Mouse (Mus musculus) small intestine, adult 2 months (tissue): ENCODE data around the gene BC004004. TPM values are rescaled to one million over a fixed set of nuclear protein-coding genes. Genes with fewer than 3 reads are reported as not detected.

Experiments
- H3K27ac ChIP-seq: fragments of 200-500 bp; 2 replicates; pipeline ENCODE4 v1.5.1; 2012; ENCODE audit warnings: low read depth, low read length, control low read depth, inconsistent platforms; ENCODE audit not compliant: insufficient read depth
- H3K27me3 ChIP-seq: fragments of 200-500 bp; 2 replicates; pipeline ENCODE4 v1.6.1; 2012; ENCODE audit warnings: mild to moderate bottlenecking, moderate library complexity, low read length, inconsistent platforms; ENCODE audit not compliant: control insufficient read depth, insufficient read depth
- H3K36me3 ChIP-seq: fragments of 200-500 bp; 2 replicates; pipeline ENCODE4 v1.6.1; 2012; ENCODE audit warnings: mild to moderate bottlenecking, low read length, control low read depth, inconsistent platforms; ENCODE audit not compliant: control insufficient read depth, insufficient read depth
- H3K4me1 ChIP-seq: fragments of 200-500 bp; 2 replicates; pipeline ENCODE4 v1.6.1; 2012; ENCODE audit warnings: low read length, inconsistent platforms, mixed read lengths; ENCODE audit not compliant: control insufficient read depth, insufficient read depth, insufficient read length
- H3K4me3 ChIP-seq: fragments of 200-500 bp; 2 replicates; pipeline ENCODE4 v1.5.1; 2012; ENCODE audit warnings: low read depth, mild to moderate bottlenecking, control low read depth, inconsistent platforms, low read length, moderate library complexity
- CTCF ChIP-seq: fragments of 200-500 bp; IDR thresholded peaks from 2 replicates; pipeline ENCODE4 v1.5.1; 2012; ENCODE audit warnings: low read depth, mild to moderate bottlenecking, control low read depth, inconsistent platforms, low read length, moderate library complexity, mixed read lengths; ENCODE audit not compliant: insufficient replicate concordance, insufficient read length; ENCODE audit errors: extremely low read depth
- POLR2A ChIP-seq: fragments of 200-500 bp; IDR thresholded peaks from 2 replicates; pipeline ENCODE4 v1.6.1; 2012; ENCODE audit warnings: low read depth, mild to moderate bottlenecking, control low read depth, inconsistent platforms, low read length, moderate library complexity
- WGBS: fragments of 180-500 bp; shearing (Covaris S2); methylation state at CpG from one replicate; pipeline ENCODE4 v1.1.7; 2018; 5-methylcytosine and 5-hydroxymethylcytosine counted together
- polyA plus RNA-seq: library from polyadenylated mRNA; depleted of rRNA; stranded (reverse); fragments of >200 nt; gene quantifications from 2 replicates; pipeline ENCODE4 v1.2.3, GENCODE M21; 2012

BC004004 gene
- polyA plus RNA-seq, 1 experiment, result 48.7 TPM

GRCm38 (mm10) chr17:29305058-29305806 is 36.6 kb downstream of the BC004004 start:
- H3K36me3 ChIP-seq, result peaks cover 20% of the 10 kb centered on the region
- H3K4me1 ChIP-seq, result peaks cover 7% of the 10 kb centered on the region
- no peak for TF ChIP-seq POLR2A
- no peaks in the 10 kb centered on the region for H3K27me3 ChIP-seq
- WGBS, result 36% methylated on average over 15 of the region's 15 CpGs
- H3K27ac ChIP-seq, result no peak overlapping the region
- no peak overlapping the region for H3K4me3 ChIP-seq

GRCm38 (mm10) chr17:29305871-29306270 is 37.3 kb downstream of the BC004004 start:
- TF ChIP-seq CTCF (no peak), POLR2A (no peak)
- peaks cover 7% of the 10 kb centered on the region for H3K4me1 ChIP-seq
- no peak overlapping the region for H3K27ac ChIP-seq
- peaks cover 15% of the 10 kb centered on the region for H3K36me3 ChIP-seq
- no peaks in the 10 kb centered on the region for H3K27me3 ChIP-seq
- WGBS, result 68% methylated on average over 7 of the region's 7 CpGs
- H3K4me3 ChIP-seq, result no peak overlapping the region

- H3K4me3 ChIP-seq, result no peak overlapping the region
- TF ChIP-seq CTCF (no peak), POLR2A (no peak)
- H3K27ac ChIP-seq, result no peak overlapping the region
- no peaks in the 10 kb centered on the region for H3K36me3 ChIP-seq
- no peaks in the 10 kb centered on the region for H3K4me1 ChIP-seq
- H3K27me3 ChIP-seq, result no peaks in the 10 kb centered on the region
- 71% methylated on average over 21 of the region's 21 CpGs for WGBS
Measured at GRCm38 (mm10) chr17:29310056-29310623, 41.6 kb downstream of the BC004004 start.

- WGBS, result 95% methylated on average over 8 of the region's 8 CpGs
- Histone ChIP-seq H3K36me3 (no peaks in the 10 kb centered on the region), H3K4me3 (no peak overlapping the region), H3K4me1 (no peaks in the 10 kb centered on the region), H3K27ac (no peak overlapping the region), H3K27me3 (no peaks in the 10 kb centered on the region)
- TF ChIP-seq CTCF, result no peak
- TF ChIP-seq POLR2A, result no peak
Measured at GRCm38 (mm10) chr17:29311602-29312001, 43.0 kb downstream of the BC004004 start.

GRCm38 (mm10) chr17:29312082-29312481 is 43.5 kb downstream of the BC004004 start:
- no peak for TF ChIP-seq CTCF
- TF ChIP-seq POLR2A, result no peak
- no peaks in the 10 kb centered on the region for H3K27me3 ChIP-seq
- H3K4me1 ChIP-seq, result no peaks in the 10 kb centered on the region
- no peaks in the 10 kb centered on the region for H3K36me3 ChIP-seq
- H3K4me3 ChIP-seq, result no peak overlapping the region
- 96% methylated on average over 2 of the region's 2 CpGs for WGBS
- H3K27ac ChIP-seq, result no peak overlapping the region

- no peak overlapping the region for H3K27ac ChIP-seq
- no peaks in the 10 kb centered on the region for H3K36me3 ChIP-seq
- no peaks in the 10 kb centered on the region for H3K4me1 ChIP-seq
- no peak overlapping the region for H3K4me3 ChIP-seq
- H3K27me3 ChIP-seq, result no peaks in the 10 kb centered on the region
- TF ChIP-seq POLR2A (no peak), CTCF (peak; percentile 47; the same call in 1 of the 2 replicates)
Measured at GRCm38 (mm10) chr17:29313300-29313699, 44.7 kb downstream of the BC004004 start.

GRCm38 (mm10) chr17:29315672-29316465 is 47.3 kb downstream of the BC004004 start:
- no peaks in the 10 kb centered on the region for H3K4me1 ChIP-seq
- no peaks in the 10 kb centered on the region for H3K27me3 ChIP-seq
- WGBS, result 60% methylated on average over 9 of the region's 9 CpGs
- no peak for TF ChIP-seq CTCF
- TF ChIP-seq POLR2A, result no peak
- no peaks in the 10 kb centered on the region for H3K36me3 ChIP-seq
- H3K4me3 ChIP-seq, result no peak overlapping the region
- H3K27ac ChIP-seq, result no peak overlapping the region
